Mouse (Mus musculus) thymus, adult 2 months (tissue): ENCODE measurements around the gene Tomm70a.

ENCODE experiments used
- CTCF ChIP-seq: fragments of 200-500 bp; IDR thresholded peaks from 2 replicates; pipeline ENCODE4 v1.5.1; 2012; ENCODE audit warnings: mild to moderate bottlenecking, control low read depth, low read length, moderate library complexity, borderline replicate concordance; ENCODE audit not compliant: control insufficient read depth, poor library complexity, insufficient read depth; ENCODE audit errors: extremely low read depth
- POLR2A ChIP-seq: fragments of 200-500 bp; IDR thresholded peaks from 2 replicates; pipeline ENCODE4 v1.6.1; 2012; ENCODE audit warnings: mild to moderate bottlenecking, low read length, control low read depth, moderate library complexity; ENCODE audit not compliant: control insufficient read depth, poor library complexity, insufficient read depth; ENCODE audit errors: extremely low read depth

DNA sequence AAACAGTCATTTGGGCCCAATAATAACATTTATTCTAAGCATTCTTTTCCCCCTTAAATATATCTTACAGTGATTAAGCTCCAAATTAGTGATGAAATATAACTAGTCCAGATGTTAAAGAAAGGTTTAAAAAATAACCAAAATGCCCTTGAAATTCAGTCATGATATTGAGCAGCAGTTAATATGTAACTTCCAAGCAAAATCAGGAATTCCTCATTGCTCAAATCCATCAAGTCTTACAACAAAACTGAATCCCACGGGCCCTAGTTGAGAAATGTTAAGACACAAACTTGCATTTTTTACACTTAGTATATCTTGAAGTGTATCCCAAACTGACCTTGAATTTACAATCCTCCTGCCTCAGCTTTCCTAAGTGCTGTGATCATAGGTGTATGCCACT is 42.2 kb downstream of the Tomm70a start:
- TF ChIP-seq POLR2A (no peak), CTCF (no peak)
